Mouse (Mus musculus) CD4-positive, CD25-positive, alpha-beta regulatory T cell, adult 9 weeks (primary cell): Measurements from ENCODE around the gene Scgb1b12. TPM values are rescaled to one million over a fixed set of nuclear protein-coding genes. Genes with fewer than 3 reads are reported as not detected.

Experiments used
- polyA plus RNA-seq: library from polyadenylated mRNA; unstranded; fragments of 100-300 nt; shearing (Covaris generic); gene quantifications from one replicate; pipeline ENCODE4 v1.2.1, GENCODE M21; 2017

Gene Scgb1b12
- polyA plus RNA-seq, result not detected

DNA sequence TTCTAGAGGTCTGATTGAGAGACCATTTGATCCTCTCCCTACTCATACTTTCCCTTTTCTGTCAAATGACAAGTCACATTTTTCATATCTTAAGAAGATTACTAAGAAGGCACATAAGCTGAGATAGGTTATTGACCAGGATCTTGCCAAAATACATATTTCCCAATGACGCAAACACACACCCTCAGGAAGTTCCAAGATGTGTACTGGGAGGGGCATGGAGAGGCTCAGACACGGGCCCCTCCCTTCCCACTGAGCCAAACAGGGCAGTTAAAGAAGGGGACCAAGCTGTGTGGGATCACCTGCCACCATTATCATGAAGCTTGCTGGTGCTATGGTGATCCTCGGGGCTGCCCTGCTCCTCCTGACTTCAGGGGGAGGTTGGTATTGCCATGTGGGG, at the start of gene Scgb1b12:
Gene Scgb1b12, plus strand, starts transcription at position 301 of the 400 bp plus-strand sequence.

DNA sequence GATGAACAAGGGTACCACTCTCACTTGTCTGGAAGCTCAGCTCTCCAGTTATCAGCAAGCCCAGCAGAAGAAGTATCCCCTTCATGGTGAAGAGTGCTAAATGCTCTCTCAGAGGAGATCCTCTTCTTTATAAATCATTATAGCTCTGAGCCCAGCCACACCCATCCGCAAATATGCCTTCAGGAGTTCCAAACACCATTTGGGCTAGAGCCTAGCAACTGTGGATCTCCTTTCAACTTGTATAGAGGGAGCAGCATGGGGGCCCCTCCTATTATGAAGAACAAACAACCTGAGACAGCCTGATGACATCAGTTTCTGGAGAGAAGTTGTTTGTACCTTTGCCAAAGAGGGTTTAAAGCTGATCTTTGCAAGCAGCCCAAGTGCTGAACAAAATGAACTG, 6.8 kb upstream of the Scgb1b12 start, which contains the start of gene Scgb2b12:
Gene Scgb2b12, minus strand, starts transcription at position 101 of the 400 bp plus-strand sequence.

Other genes with a start within 250 kb of the Scgb1b12 start
- not detected for gene Scgb1b10, start 233.3 kb upstream of the Scgb1b12 start, polyA plus RNA-seq
- gene Scgb2b11, start 123.0 kb upstream of the Scgb1b12 start, polyA plus RNA-seq, result not detected
- gene Scgb1b11, start 111.3 kb upstream of the Scgb1b12 start, polyA plus RNA-seq, result not detected
- not detected for gene Scgb2b12, start 6.9 kb upstream of the Scgb1b12 start, polyA plus RNA-seq
- not detected for gene Scgb1b29, start 107.4 kb downstream of the Scgb1b12 start, polyA plus RNA-seq